Mouse (Mus musculus) intestine, embryonic 15.5 days (tissue): ENCODE data around the gene Shisal2a. TPM values are rescaled to one million over a fixed set of nuclear protein-coding genes. Genes with fewer than 3 reads are reported as not detected.
A peak's percentile ranks its signal among the peaks of the same experiment; 100 is the strongest.
"Not testable (repeated sequence)": the region's sequence is repeated elsewhere in the genome, so short reads cannot be mapped to it uniquely, and the experiment has no call there.

Source experiments
- ATAC-seq: fragments of 200-750 bp; cut with Nextera tagmentation; 2 replicates; pipeline ENCODE4 v1.8.0; 2017; ENCODE audit warnings: moderate TSS enrichment, moderate library complexity
- H3K27ac ChIP-seq: fragments of 300-500 bp; sonication (generic); 2 replicates; pipeline ENCODE4 v1.5.1; 2015; ENCODE audit warnings: mild to moderate bottlenecking, inconsistent platforms
- H3K27me3 ChIP-seq: fragments of 300-500 bp; sonication (generic); replicated peaks from 2 replicates; pipeline ENCODE4 v1.6.1; 2015; ENCODE audit warnings: inconsistent platforms
- H3K36me3 ChIP-seq: fragments of 300-500 bp; sonication (generic); 2 replicates; pipeline ENCODE4 v1.6.1; 2015; ENCODE audit warnings: inconsistent platforms
- H3K4me1 ChIP-seq: fragments of 300-500 bp; sonication (generic); replicated peaks from 2 replicates; pipeline ENCODE4 v1.6.1; 2015; ENCODE audit warnings: inconsistent platforms
- H3K4me2 ChIP-seq: fragments of 300-500 bp; sonication (generic); replicated peaks from 2 replicates; pipeline ENCODE4 v1.6.1; 2015; ENCODE audit warnings: mild to moderate bottlenecking, inconsistent platforms
- H3K4me3 ChIP-seq: fragments of 300-500 bp; sonication (generic); replicated peaks from 2 replicates; pipeline ENCODE4 v1.5.1; 2015; ENCODE audit warnings: inconsistent platforms
- H3K9ac ChIP-seq: fragments of 300-500 bp; sonication (generic); 2 replicates; pipeline ENCODE4 v1.6.1; 2015; ENCODE audit warnings: inconsistent platforms
- H3K9me3 ChIP-seq: fragments of 300-500 bp; sonication (generic); 2 replicates; pipeline ENCODE4 v1.6.1; 2016; ENCODE audit warnings: inconsistent platforms
- WGBS: fragments of 180-500 bp; shearing (Covaris S2); methylation state at CpG from one replicate; pipeline ENCODE4 v1.1.7; 2015; 5-methylcytosine and 5-hydroxymethylcytosine counted together
- polyA plus RNA-seq: library from polyadenylated mRNA; unstranded; fragments of >200 nt; fragmentation: Nextera tagmentation; extraction: Ambion mirVana; gene quantifications from 2 replicates; pipeline ENCODE4 v1.2.1, GENCODE M21; 2015

The Shisal2a gene
- polyA plus RNA-seq, 1 experiment from 2014 or later = 1.3 TPM

DNA sequence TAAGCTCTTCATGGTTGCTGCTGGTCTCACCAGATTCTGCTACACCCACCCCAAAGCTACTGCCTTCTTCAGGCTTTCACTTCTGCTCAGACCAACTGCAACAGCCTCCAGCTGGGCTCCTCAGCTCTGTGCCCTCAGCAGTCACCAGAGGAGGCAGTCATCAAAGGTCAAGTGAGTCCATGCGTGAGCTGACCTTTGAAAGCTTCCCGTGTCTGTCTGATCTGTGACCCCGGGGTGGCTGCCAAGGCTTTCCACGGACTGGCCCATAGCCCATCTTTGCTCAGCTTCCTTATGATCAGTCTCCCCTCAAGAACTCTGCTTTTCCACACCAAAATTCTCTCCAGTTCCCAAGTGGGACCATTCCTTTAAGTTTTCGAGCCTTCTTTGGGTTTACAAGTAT, 13.9 kb downstream of the Shisal2a start:
- 36% methylated on average over 5 of the region's 5 CpGs for WGBS
- no peak overlapping the region for H3K9ac ChIP-seq
- no peak overlapping the region for H3K27ac ChIP-seq
- no peak overlapping the region for H3K4me2 ChIP-seq
- H3K4me3 ChIP-seq = no peak overlapping the region
- H3K9me3 ChIP-seq = no peaks in the 10 kb centered on the region
- no peaks in the 10 kb centered on the region for H3K36me3 ChIP-seq
- ATAC-seq = peak; percentile 34; the same call in 1 of the 2 replicates
- H3K4me1 ChIP-seq = 0 out of 2 replicates have a peak, but pooled peaks cover under 1% of the 10 kb centered on the region
- H3K27me3 ChIP-seq = no peaks in the 10 kb centered on the region

DNA sequence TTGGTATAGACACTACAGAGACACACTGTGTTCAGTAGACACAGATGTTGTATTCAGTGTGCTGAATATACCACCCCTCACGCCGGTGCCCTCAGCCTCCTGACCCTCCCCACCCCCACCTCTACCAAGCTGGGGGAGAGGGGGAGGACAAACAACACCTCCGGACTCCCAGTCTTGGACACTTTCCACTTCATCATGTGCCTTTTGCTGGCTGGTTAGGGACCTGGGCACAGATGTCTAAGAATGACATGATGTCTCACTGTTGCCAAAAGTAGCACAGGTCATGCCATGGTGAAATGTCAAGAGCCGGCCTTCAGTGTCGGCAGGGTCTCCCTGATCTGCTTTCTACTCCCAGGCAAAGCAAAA, 19.1 kb downstream of the Shisal2a start:
- Histone ChIP-seq H3K4me1 (peaks cover 38% of the 10 kb centered on the region), H3K36me3 (no peaks in the 10 kb centered on the region), H3K9me3 (no peaks in the 10 kb centered on the region), H3K9ac (no peak overlapping the region), H3K27me3 (no peaks in the 10 kb centered on the region), H3K4me3 (no peak overlapping the region), H3K27ac (peak overlapping the region; percentile 45; the same call in 1 of the 2 replicates), H3K4me2 (no peak overlapping the region)
- WGBS = 31% methylated on average over 5 of the region's 5 CpGs
- no peak for ATAC-seq

DNA sequence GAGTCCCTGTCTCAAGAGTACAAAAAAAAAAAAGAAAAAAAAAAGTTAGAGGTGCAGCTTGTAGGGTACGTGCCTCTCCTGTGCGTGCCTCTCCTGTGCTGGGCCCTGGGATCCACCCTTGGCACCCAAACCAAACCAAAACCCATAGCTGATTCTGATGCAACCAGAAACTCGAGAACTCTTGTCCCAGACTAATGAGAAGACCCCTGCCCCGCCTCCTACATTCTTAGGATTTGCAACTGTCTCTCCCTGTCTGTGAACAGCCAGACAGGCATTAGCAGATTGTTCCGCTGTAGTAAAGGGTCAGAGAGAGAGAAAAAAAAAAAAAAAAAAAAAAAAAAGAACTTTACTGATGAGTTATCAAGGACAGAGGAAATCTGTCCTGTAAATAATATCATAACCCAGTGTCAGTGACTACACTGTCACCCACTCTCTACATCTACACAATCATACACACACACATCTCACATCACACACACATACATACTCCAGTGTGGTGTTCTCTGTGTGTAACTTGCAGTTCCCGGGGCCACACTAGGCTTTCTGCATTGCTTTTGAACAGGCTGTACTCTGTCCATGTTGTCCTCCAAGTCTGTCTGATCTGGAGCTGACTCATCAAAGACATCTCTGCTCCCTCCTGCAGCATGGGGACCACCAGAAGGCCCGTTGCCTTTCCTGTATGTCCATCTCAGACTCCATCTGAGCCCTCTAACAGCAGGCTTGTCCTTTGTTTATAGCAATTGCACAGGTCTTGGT, 19.6 kb downstream of the Shisal2a start:
- Histone ChIP-seq H3K9ac (0 out of 2 replicates have a peak overlapping the region, but pooled peaks have one; percentile 17), H3K9me3 (no peaks in the 10 kb centered on the region), H3K4me1 (peaks cover 43% of the 10 kb centered on the region), H3K4me3 (no peak overlapping the region), H3K27me3 (no peaks in the 10 kb centered on the region), H3K4me2 (peak overlapping the region; percentile 52), H3K27ac (peak overlapping the region; percentile 87), H3K36me3 (no peaks in the 10 kb centered on the region)
- WGBS = 13% methylated on average over 7 of the region's 7 CpGs
- ATAC-seq = peak; percentile 26; the same call in 1 of the 2 replicates

DNA sequence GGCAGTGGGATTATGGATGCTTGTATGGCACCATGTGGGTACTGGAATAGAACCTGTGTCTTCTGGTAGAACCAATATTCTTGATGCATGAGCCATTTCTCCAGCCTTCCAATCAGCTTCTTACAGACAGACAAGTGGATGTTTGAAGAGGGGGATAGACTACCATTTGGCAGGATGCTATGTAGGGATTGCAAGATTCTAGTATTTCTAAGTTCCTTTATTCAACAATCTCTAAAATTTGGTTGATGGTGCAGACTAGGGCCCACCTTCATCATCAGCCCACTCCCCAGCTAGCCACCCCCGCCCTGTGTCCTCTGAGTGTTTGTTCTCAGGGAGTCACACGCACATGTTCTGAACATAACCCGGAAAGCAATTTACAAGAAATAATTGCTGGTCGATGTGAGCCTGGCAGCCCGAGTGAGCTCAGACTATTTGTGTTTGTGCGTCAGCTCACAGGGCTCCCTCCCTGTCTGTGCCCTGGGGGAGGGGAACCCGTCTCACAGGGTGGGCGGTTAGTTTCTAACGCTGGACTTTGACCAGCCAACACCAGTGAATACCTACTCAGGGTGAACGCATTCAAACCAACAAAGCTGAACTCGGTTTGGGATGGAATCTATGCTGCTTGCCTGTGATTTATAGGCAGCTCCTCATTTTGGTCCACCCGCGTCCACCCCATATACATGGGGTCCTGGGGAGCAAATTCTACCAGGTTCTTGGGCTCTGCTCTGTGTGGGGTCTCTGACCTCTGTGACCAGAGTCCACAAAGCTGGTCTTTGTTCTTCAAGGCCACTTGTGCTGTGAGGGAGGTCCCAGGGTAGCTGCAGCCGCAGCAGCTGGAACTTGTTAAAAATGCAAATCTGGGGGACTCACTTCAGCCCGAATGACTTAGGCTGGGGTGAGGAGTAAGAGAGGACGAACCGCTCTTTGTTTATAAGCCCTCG, 20.6 kb downstream of the Shisal2a start:
- Histone ChIP-seq H3K9me3 (no peaks in the 10 kb centered on the region), H3K9ac (peak overlapping the region; percentile 17; the same call in 1 of the 2 replicates), H3K4me1 (peaks cover 46% of the 10 kb centered on the region), H3K4me3 (no peak overlapping the region), H3K4me2 (peak overlapping the region; percentile 52), H3K36me3 (no peaks in the 10 kb centered on the region), H3K27me3 (no peaks in the 10 kb centered on the region), H3K27ac (peak overlapping the region; percentile 87)
- peak; percentile 85 for ATAC-seq
- 4% methylated on average over 18 of the region's 18 CpGs for WGBS

DNA sequence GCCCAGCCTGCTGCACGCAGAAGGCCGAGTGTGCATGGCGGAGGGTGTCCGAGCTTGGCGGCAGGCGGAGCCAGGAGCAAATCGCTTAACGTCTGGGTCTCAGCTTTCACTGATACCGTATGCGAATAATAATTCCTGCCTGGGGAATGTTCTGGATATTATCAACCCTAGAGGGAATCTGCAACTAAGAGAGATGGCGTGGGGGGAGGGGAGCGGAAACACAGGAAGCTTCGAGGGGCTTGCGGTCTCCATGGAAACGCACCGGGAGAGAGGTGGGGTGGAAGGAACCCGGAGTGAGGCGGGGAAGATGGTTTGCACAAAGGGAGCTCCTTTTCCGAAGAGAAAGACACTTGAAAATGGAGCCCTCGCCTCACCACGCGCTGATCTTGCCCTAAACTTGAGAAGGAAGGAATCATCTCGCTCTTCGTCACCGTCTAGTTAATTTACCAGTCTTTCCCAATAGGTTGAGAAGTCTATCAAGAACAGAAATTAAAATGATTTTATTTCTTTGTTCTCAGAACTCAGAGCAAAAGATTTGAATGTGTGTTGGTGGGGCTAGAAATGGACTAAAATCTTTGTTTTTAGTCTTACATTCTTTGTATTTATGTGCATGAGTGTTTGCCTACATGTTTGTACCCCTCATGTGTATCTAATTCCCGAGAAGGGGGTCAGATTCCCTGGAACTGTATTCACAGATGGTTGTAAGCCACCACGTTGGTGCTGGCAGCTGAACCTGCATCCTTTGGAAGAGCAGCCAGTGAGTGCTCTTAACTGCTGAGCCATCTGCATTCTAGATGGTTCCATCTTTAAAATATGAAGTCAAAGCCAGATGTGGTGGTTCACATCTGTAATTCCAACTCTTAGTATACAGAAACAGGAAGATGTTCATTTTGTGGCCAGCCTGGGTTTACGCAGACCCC, 22.8 kb downstream of the Shisal2a start:
- no peaks in the 10 kb centered on the region for H3K9me3 ChIP-seq
- H3K4me3 ChIP-seq = peak overlapping the region; percentile 17; the same call in 1 of the 2 replicates
- no peaks in the 10 kb centered on the region for H3K36me3 ChIP-seq
- peak overlapping the region; percentile 71 for H3K27ac ChIP-seq
- no peaks in the 10 kb centered on the region; the same call in 1 of the 2 replicates for H3K27me3 ChIP-seq
- peak overlapping the region; percentile 55 for H3K4me2 ChIP-seq
- ATAC-seq = peak; percentile 67
- H3K4me1 ChIP-seq = peaks cover 54% of the 10 kb centered on the region
- WGBS = 11% methylated on average over 28 of the region's 28 CpGs
- no peak overlapping the region for H3K9ac ChIP-seq

DNA sequence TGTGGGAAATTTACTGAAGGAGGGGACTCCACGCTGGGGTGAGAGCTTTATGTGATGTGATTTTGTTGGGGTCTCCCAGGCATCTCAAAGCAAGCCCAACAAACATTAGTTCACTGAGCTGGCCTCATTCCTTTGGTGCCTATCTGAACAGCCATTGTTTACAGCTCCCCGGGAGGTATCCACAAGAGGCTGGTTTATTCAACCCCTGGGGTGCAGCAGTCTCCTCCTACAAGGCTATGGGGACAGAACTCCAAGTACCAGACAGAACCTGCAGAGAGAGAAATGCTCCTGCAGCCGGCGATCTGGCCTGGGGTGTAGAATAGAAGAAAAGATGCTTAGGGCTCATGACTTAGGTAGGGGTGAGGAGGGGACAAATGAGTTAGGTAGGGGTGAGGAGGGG, 24.7 kb downstream of the Shisal2a start:
- Histone ChIP-seq H3K27ac (no peak overlapping the region), H3K27me3 (no peaks in the 10 kb centered on the region; the same call in 1 of the 2 replicates), H3K9ac (no peak overlapping the region), H3K4me3 (no peak overlapping the region), H3K4me1 (peaks cover 47% of the 10 kb centered on the region), H3K36me3 (no peaks in the 10 kb centered on the region), H3K4me2 (no peak overlapping the region), H3K9me3 (no peaks in the 10 kb centered on the region)
- ATAC-seq = no peak
- 46% methylated on average over 4 of the region's 4 CpGs for WGBS

DNA sequence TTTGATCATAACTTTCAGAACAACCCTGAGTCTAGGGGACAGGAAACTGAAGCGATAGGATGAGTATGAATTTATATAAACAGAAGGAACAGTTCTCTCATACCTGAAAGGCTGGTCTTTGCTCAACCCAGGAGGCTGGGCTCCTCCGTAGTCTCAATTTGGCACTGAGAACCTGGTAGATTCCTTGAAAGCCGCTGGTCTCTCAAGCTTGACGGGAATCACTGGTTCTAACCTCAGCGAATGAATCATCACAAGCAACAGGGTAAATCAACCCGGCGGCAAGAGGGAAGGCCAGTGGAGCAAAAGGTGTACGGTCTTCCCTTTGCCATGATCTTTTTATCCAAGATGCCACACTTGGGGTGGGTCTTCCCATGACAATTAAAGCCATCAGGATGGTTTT, 25.7 kb downstream of the Shisal2a start:
- H3K4me2 ChIP-seq = no peak overlapping the region
- peaks cover 37% of the 10 kb centered on the region; the same call in 1 of the 2 replicates for H3K4me1 ChIP-seq
- H3K4me3 ChIP-seq = no peak overlapping the region
- no peak overlapping the region for H3K9ac ChIP-seq
- ATAC-seq = no peak
- H3K27ac ChIP-seq = no peak overlapping the region
- H3K36me3 ChIP-seq = no peaks in the 10 kb centered on the region
- no peaks in the 10 kb centered on the region; the same call in 1 of the 2 replicates for H3K27me3 ChIP-seq
- 88% methylated on average over 8 of the region's 8 CpGs for WGBS
- no peaks in the 10 kb centered on the region for H3K9me3 ChIP-seq

- H3K9me3 ChIP-seq, H3K4me3 ChIP-seq, H3K36me3 ChIP-seq, H3K27ac ChIP-seq, H3K9ac ChIP-seq, H3K27me3 ChIP-seq, H3K4me2 ChIP-seq, ATAC-seq: not testable (repeated sequence)
- peaks cover 37% of the 10 kb centered on the region for H3K4me1 ChIP-seq
Observed at GRCm38 (mm10) chr4:108353591-108353990, 29.6 kb downstream of the Shisal2a start.

DNA sequence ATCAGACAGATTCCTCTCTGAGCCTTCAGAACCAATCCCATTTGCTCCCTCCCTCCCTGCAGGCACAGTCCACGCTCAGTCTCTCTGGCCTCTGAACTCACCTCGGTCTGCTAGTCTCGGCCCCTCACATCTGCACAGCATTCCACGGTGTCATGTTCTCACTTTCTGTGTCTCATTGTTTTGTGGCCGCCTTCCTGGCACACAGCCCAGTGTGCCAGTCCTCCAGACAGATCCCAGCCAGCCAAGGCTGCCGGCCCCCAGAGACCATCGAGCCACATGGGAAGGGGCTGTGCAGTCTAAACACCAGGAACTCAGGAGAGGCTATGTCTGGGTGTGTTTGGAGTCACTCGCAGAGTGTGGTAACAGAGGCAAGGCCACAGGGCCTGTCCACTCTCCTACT, 32.3 kb downstream of the Shisal2a start:
- peak; percentile 42 for ATAC-seq
- no peaks in the 10 kb centered on the region for H3K36me3 ChIP-seq
- H3K27me3 ChIP-seq = no peaks in the 10 kb centered on the region
- H3K9me3 ChIP-seq = no peaks in the 10 kb centered on the region
- 0 out of 2 replicates have a peak overlapping the region, but pooled peaks have one; percentile 9 for H3K4me2 ChIP-seq
- H3K4me1 ChIP-seq = peaks cover 42% of the 10 kb centered on the region
- peak overlapping the region; percentile 49 for H3K27ac ChIP-seq
- H3K4me3 ChIP-seq = no peak overlapping the region
- WGBS = 14% methylated on average over 8 of the region's 8 CpGs
- H3K9ac ChIP-seq = no peak overlapping the region

DNA sequence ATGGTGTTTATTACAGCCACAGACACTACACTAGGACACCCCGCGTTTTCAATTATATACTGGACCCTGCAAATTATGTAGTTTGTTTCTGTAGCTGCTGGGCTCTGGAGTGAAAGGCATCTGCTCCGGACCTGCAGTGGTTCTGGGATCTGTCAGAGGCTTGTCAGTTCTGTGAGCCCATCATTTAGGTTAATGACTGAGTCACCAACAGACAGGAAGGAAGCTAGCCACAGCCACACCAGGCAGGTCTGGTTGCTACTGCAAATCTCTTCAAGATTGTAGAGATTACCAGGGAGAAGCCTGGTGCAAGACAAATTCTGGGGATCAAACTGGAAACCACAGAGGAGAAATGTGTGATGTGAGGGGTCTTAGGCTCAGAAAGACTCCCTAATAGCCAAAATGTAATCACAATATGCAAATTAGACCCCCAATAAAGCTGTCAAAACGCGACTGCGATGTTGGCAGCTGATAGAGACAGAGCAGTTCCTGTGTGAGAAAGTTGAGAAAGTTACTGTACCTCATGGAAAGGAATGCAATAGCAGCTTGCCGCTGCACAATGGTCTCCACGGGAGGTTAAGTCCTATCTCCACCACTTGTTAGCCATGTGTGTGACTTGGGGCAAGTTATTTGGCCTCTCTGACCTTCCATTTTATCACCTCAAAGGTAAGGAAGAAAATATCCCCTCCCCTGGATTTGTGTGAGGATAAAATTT, 33.2 kb downstream of the Shisal2a start:
- WGBS = 26% methylated on average over 8 of the region's 8 CpGs
- Histone ChIP-seq H3K9ac (no peak overlapping the region), H3K4me3 (no peak overlapping the region), H3K4me2 (no peak overlapping the region), H3K27ac (0 out of 2 replicates have a peak overlapping the region, but pooled peaks have one; percentile 49), H3K36me3 (no peaks in the 10 kb centered on the region), H3K4me1 (peaks cover 42% of the 10 kb centered on the region), H3K27me3 (no peaks in the 10 kb centered on the region), H3K9me3 (no peaks in the 10 kb centered on the region)
- no peak for ATAC-seq

DNA sequence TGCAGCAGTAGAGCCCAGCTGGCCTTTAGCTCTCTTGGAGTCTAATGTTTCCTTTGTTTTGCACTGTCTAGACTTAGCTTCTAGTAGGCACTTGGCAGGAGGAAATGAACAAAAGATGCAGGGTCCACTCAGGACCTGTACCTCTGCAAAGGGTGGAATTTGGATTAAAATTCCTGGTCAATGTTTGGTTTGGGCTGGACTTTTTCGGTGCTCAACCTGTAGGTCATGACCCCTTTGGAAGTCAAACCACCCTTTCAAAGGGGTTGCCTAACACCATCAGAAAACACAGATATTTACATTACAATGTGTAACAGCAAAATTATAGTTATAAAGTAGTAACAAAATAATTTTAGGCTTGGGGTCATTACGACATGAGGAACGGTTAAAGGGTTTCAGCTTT, 34.1 kb downstream of the Shisal2a start:
- peak overlapping the region; percentile 23; the same call in 1 of the 2 replicates for H3K27ac ChIP-seq
- H3K4me1 ChIP-seq = peaks cover 46% of the 10 kb centered on the region
- H3K36me3 ChIP-seq = no peaks in the 10 kb centered on the region
- no peak overlapping the region for H3K4me2 ChIP-seq
- H3K27me3 ChIP-seq = no peaks in the 10 kb centered on the region
- H3K9me3 ChIP-seq = no peaks in the 10 kb centered on the region
- WGBS = 80% methylated on average over 3 of the region's 3 CpGs
- no peak overlapping the region for H3K9ac ChIP-seq
- ATAC-seq = no peak
- no peak overlapping the region for H3K4me3 ChIP-seq
